Mouse (Mus musculus) hindbrain, postnatal 0 days (tissue): ENCODE data around the gene Ech1. TPM values are rescaled to one million over a fixed set of nuclear protein-coding genes. Genes with fewer than 3 reads are reported as not detected.

Source experiments
- ATAC-seq: fragments of 200-750 bp; cut with Nextera tagmentation; 2 replicates; pipeline ENCODE4 v1.8.0; 2017; ENCODE audit warnings: mild to moderate bottlenecking, moderate TSS enrichment, moderate library complexity
- DNase-seq: peaks from one replicate; pipeline ENCODE4 v3.0.0-alpha.2; 2015; ENCODE audit warnings: low spot score
- H3K27ac ChIP-seq: fragments of 300-500 bp; sonication (generic); 2 replicates; pipeline ENCODE4 v1.5.1; 2014; ENCODE audit warnings: mild to moderate bottlenecking
- H3K27me3 ChIP-seq: fragments of 300-500 bp; sonication (generic); 2 replicates; pipeline ENCODE4 v1.6.1; 2014; ENCODE audit warnings: low read length, mixed read lengths; ENCODE audit not compliant: insufficient read depth
- H3K36me3 ChIP-seq: fragments of 300-500 bp; sonication (generic); 2 replicates; pipeline ENCODE4 v1.6.1; 2014; ENCODE audit warnings: low read length, mixed read lengths; ENCODE audit not compliant: insufficient read depth
- H3K4me1 ChIP-seq: fragments of 300-500 bp; sonication (generic); 2 replicates; pipeline ENCODE4 v1.6.1; 2014; ENCODE audit warnings: antibody characterized with exemption, low read length, mixed read lengths; ENCODE audit not compliant: insufficient read depth
- H3K4me2 ChIP-seq: fragments of 300-500 bp; sonication (generic); 2 replicates; pipeline ENCODE4 v1.6.1; 2014; ENCODE audit warnings: low read depth, mild to moderate bottlenecking, low read length, moderate library complexity, mixed read lengths
- H3K4me3 ChIP-seq: fragments of 300-500 bp; sonication (generic); 2 replicates; pipeline ENCODE4 v1.5.1; 2014; ENCODE audit warnings: low read length
- H3K9ac ChIP-seq: fragments of 300-500 bp; sonication (generic); replicated peaks from 2 replicates; pipeline ENCODE4 v1.6.1; 2014; ENCODE audit warnings: mild to moderate bottlenecking, low read length, moderate library complexity, mixed read lengths
- H3K9me3 ChIP-seq: fragments of 300-500 bp; sonication (generic); 2 replicates; pipeline ENCODE4 v1.6.1; 2016; ENCODE audit warnings: low read length, mixed read lengths
- CTCF ChIP-seq: IDR thresholded peaks from 2 replicates; pipeline ENCODE4 v1.5.1; 2016; ENCODE audit warnings: antibody characterized with exemption, control low read depth, low read depth
- WGBS: fragments of 180-500 bp; shearing (Covaris S2); extraction: QIAGEN DNeasy Blood & Tissue Kit; methylation state at CpG from one replicate; pipeline ENCODE4 v1.1.7; 2014; 5-methylcytosine and 5-hydroxymethylcytosine counted together
- polyA plus RNA-seq: library from polyadenylated mRNA; unstranded; fragments of >200 nt; fragmentation: Nextera tagmentation; extraction: Ambion mirVana; gene quantifications from 2 replicates; pipeline ENCODE4 v1.2.1, GENCODE M21; 2015
- total RNA-seq: library from RNA; depleted of rRNA; stranded (reverse); fragments of >200 nt; gene quantifications from 2 replicates; pipeline ENCODE4 v1.2.3, GENCODE M21; 2014; rRNA removed

Ech1 gene
- total RNA-seq, result 95.5 and 131 TPM in 2 replicates
- polyA plus RNA-seq, result 122 and 127 TPM in 2 replicates

DNA sequence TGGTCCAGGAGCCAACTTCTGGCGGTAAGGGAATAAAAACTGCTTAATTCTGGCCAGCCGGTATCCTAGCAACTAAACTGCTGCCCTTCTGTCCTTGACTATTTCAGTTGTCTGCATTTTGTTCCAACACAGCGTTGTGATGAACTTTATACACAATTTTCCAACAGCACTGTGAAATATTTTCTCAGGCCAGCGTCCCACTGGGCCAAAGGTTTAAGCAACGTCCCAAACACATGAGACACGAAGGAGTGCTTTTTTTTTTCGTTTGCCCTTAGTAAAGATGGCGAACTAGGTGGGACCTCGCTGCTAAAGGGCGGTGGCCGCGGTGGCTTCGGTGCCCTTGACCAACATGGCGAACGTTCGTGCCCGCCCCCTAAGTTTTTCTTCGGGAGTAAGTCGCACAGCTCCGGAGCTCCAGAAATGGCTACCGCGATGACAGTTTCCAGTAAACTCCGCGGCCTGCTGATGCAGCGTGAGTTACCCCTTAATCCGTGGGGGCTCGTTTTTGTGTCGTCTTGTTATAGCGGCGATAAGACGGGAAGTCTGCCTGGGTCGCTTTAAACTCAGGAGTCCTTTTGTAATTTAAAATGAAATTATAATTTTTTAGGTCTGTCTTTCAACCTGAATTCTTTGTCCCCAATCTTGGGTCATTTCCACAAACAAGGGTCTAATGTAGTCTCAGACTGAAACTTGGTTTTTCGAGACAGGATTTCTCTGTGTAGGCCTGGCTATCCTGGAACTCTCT lies at the start of gene Ech1:
Gene Ech1, plus strand, starts transcription at position 277 of the 745 bp plus-strand sequence.
- ATAC-seq (peak; percentile 87), DNase-seq (peak; percentile 96)
- no peak; the same call in 1 of the 2 replicates for TF ChIP-seq CTCF
- Histone ChIP-seq H3K27me3 (no peaks in the 10 kb centered on the region), H3K36me3 (peaks cover 22% of the 10 kb centered on the region), H3K9me3 (no peaks in the 10 kb centered on the region), H3K4me1 (0 out of 2 replicates have a peak, but pooled peaks cover 13% of the 10 kb centered on the region), H3K9ac (peak within 1 kb of the TSS; percentile 56), H3K4me3 (peak within 1 kb of the TSS; percentile 47), H3K27ac (peak within 1 kb of the TSS; percentile 79), H3K4me2 (peak within 1 kb of the TSS; percentile 61)
- WGBS, result 2% methylated on average over 33 of the region's 33 CpGs

DNA sequence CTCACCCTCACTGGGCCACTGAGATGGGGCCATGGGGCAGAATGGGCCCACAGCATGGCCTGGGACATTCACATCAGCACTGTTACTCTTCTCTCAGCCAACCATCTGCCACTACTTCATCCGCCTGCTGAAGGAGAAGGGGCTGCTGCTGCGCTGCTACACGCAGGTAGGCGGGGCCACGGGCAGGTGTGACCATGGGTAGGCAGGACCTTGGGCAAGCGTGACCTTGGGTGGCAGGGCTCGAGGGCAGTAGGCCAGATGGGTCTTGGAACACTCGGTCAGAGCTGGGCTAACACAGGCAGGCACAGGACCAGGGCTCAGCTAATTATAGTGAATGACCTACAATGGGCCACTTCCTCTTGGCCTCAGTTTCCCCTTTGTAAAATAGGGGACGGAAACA lies 46.2 kb upstream of the Ech1 start:
- no peak for ATAC-seq
- H3K9me3 ChIP-seq, result no peaks in the 10 kb centered on the region
- no peak overlapping the region for H3K4me2 ChIP-seq
- no peak for TF ChIP-seq CTCF
- no peaks in the 10 kb centered on the region for H3K27me3 ChIP-seq
- H3K4me3 ChIP-seq, result no peak overlapping the region
- WGBS, result 86% methylated on average over 9 of the region's 9 CpGs
- peaks cover 10% of the 10 kb centered on the region; the same call in 1 of the 2 replicates for H3K36me3 ChIP-seq
- H3K4me1 ChIP-seq, result 0 out of 2 replicates have a peak, but pooled peaks cover 5% of the 10 kb centered on the region
- DNase-seq, result no peak
- no peak overlapping the region for H3K9ac ChIP-seq
- H3K27ac ChIP-seq, result no peak overlapping the region

DNA sequence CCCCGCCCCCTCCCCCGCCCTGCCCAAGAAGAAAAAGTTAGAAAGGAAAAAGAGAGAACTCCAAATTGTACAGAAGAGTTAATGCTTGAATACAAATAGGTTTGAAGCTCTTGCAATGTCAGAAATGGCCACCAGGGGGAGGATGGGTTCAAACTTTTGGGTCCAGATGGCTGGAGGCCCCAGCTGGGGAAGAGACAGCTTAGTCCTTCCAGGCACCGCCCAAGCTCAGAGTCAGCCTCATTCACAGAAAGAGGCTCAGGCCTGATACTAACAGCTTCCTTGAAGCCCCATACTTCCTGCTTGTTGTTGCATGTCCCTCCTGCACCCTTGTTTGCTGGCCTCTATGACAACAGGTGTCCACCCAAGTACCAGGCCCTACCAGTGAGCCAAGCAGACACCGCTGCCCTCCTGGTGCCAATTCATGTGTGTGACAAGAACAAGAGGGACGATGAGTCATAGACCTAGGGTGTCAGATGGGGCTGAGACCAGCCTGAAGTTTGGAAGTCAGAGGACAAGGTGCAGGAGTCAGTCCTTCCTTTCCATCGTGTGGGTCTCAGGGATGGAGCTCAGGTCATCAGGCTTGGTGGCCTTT lies 44.9 kb upstream of the Ech1 start:
- peak; percentile 86 for TF ChIP-seq CTCF
- H3K27me3 ChIP-seq, result no peaks in the 10 kb centered on the region
- no peaks in the 10 kb centered on the region for H3K4me1 ChIP-seq
- H3K36me3 ChIP-seq, result peaks cover 10% of the 10 kb centered on the region; the same call in 1 of the 2 replicates
- peak overlapping the region; percentile 62; the same call in 1 of the 2 replicates for H3K27ac ChIP-seq
- H3K4me3 ChIP-seq, result no peak overlapping the region
- H3K9ac ChIP-seq, result no peak overlapping the region
- peak; percentile 95 for DNase-seq
- WGBS, result 44% methylated on average over 6 of the region's 6 CpGs
- H3K4me2 ChIP-seq, result no peak overlapping the region
- ATAC-seq, result peak; percentile 78
- no peaks in the 10 kb centered on the region for H3K9me3 ChIP-seq

DNA sequence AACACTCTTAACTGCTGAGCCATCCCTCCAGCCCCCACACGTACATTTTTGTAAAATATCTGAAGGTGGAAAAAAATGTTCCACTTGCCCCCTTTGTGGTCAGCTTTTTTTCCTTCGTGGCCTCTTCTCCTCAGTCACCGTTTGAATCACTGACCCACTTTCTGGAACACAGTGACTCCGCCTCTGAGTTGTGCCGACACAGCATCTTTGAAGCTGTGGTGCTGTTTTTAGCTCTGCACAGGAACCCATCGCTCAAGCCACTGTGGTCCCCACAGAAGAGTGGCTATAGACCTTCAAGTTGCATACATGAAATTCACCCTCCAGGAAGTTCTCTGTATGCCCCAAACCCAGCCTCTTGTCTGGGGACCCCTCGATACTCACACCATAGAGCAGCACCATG lies 44.2 kb upstream of the Ech1 start:
- DNase-seq, result no peak
- TF ChIP-seq CTCF, result no peak
- WGBS, result 74% methylated on average over 7 of the region's 7 CpGs
- H3K9ac ChIP-seq, result no peak overlapping the region
- no peak overlapping the region for H3K4me3 ChIP-seq
- H3K36me3 ChIP-seq, result peaks cover 10% of the 10 kb centered on the region; the same call in 1 of the 2 replicates
- no peak for ATAC-seq
- no peaks in the 10 kb centered on the region for H3K27me3 ChIP-seq
- peak overlapping the region; percentile 62; the same call in 1 of the 2 replicates for H3K27ac ChIP-seq
- H3K9me3 ChIP-seq, result no peaks in the 10 kb centered on the region
- H3K4me2 ChIP-seq, result no peak overlapping the region
- H3K4me1 ChIP-seq, result no peaks in the 10 kb centered on the region

DNA sequence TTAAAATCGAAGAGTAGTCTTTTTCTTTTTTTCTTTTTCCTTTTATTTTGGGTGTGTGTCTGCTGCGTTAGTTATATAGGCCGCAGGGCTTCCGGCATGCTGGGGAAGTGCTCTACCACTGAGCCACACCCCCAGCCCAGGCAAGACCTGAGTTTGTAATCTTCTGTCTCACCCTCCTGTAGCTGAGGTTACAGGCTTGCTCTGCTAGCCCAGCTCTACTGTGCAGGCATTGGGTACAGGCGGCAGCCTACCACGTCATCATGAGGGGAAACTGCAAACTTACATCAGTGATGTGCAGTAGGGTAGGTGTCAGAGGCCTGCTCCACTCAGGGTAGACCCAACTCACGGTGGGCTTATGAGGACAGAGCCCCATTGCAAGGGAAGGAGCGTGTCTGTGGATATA lies 43.8 kb upstream of the Ech1 start:
- 91% methylated on average over 8 of the region's 8 CpGs for WGBS
- no peak overlapping the region for H3K4me3 ChIP-seq
- no peak overlapping the region; the same call in 1 of the 2 replicates for H3K27ac ChIP-seq
- no peak overlapping the region for H3K9ac ChIP-seq
- DNase-seq (no peak), ATAC-seq (no peak)
- no peaks in the 10 kb centered on the region for H3K27me3 ChIP-seq
- peaks cover 10% of the 10 kb centered on the region; the same call in 1 of the 2 replicates for H3K36me3 ChIP-seq
- no peaks in the 10 kb centered on the region for H3K4me1 ChIP-seq
- no peak overlapping the region for H3K4me2 ChIP-seq
- no peaks in the 10 kb centered on the region for H3K9me3 ChIP-seq
- TF ChIP-seq CTCF, result no peak

DNA sequence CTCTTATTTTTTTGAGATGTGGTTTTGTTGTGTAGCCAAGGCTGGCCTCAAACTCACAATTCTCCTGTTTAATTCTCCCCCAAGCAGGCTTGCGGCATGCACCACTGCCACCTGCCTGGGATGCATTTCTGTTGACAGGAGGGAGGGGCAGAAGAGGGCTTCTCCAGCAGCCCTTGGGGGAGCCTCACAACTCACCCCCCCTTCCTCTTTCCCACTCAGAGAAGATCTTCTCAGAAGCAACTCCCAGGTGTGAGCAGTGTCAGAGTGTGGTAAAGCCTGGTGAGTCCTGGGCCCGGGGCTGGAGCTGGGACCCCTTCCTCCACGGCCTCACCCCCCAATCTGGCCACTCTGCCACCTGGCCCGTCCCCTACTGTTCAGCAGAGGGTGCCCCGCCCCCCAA lies 39.9 kb upstream of the Ech1 start:
- Histone ChIP-seq H3K27ac (no peak overlapping the region), H3K9me3 (no peaks in the 10 kb centered on the region), H3K36me3 (peaks cover 4% of the 10 kb centered on the region; the same call in 1 of the 2 replicates), H3K4me1 (no peaks in the 10 kb centered on the region), H3K9ac (no peak overlapping the region), H3K4me3 (no peak overlapping the region), H3K27me3 (no peaks in the 10 kb centered on the region), H3K4me2 (no peak overlapping the region)
- WGBS, result 78% methylated on average over 5 of the region's 5 CpGs
- DNase-seq (no peak), ATAC-seq (no peak)
- no peak for TF ChIP-seq CTCF

DNA sequence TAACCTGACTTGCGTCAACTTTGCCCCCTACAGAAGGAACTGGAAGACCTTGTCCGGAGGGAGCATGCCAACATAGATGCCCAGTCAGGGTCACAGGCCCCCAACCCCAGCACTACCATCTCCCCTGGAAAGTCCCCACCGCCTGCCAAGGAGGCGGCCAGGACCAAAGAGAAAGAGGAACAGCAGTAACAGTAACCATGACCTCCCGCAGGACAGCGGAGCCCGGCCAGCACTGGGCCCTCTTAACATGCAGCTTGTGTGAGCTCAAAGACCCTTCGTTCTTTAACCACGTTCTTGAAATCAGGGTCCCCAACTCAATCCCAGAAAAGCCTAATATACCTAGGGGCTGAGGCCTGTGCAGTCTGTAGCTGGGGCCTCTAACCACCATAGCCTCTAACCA lies 37.1 kb upstream of the Ech1 start:
- H3K27ac ChIP-seq, result no peak overlapping the region
- ATAC-seq, result no peak
- no peaks in the 10 kb centered on the region for H3K9me3 ChIP-seq
- no peaks in the 10 kb centered on the region for H3K27me3 ChIP-seq
- 90% methylated on average over 9 of the region's 9 CpGs for WGBS
- H3K4me3 ChIP-seq, result no peak overlapping the region
- no peak overlapping the region for H3K4me2 ChIP-seq
- DNase-seq, result no peak
- no peaks in the 10 kb centered on the region for H3K4me1 ChIP-seq
- TF ChIP-seq CTCF, result no peak
- H3K36me3 ChIP-seq, result peaks cover 1% of the 10 kb centered on the region; the same call in 1 of the 2 replicates
- no peak overlapping the region for H3K9ac ChIP-seq
